Mouse (Mus musculus) ES-E14 (cell line): ENCODE results near the gene Dtnb. TPM values are rescaled to one million over a fixed set of nuclear protein-coding genes. Genes with fewer than 3 reads are reported as not detected.
A peak's percentile ranks its signal among the peaks of the same experiment; 100 is the strongest.

Source experiments
- DNase-seq: peaks from one replicate; pipeline ENCODE4 v3.0.0-alpha.2; 2013; ENCODE audit warnings: low read depth, low spot score
- H3K27ac ChIP-seq: 2 replicates; pipeline ENCODE4 v1.5.1; 2012; ENCODE audit warnings: low read depth, mild to moderate bottlenecking, low read length, moderate library complexity, mixed read lengths; ENCODE audit not compliant: poor library complexity, insufficient read depth, severe bottlenecking
- H3K36me3 ChIP-seq: 2 replicates; pipeline ENCODE4 v1.6.1; 2012; ENCODE audit warnings: mild to moderate bottlenecking, low read length, moderate library complexity, mixed read lengths; ENCODE audit not compliant: control insufficient read depth, poor library complexity, insufficient read depth, severe bottlenecking
- H3K4me1 ChIP-seq, 2 experiments: fragments of 150-350 bp in 1 of 2; sonication (generic) in 1 of 2; 2 replicates each; pipeline ENCODE4 v1.6.1; 2012; ENCODE audit warnings: low read length in 2 of 2, mild to moderate bottlenecking in 1 of 2, mixed read lengths in 1 of 2; ENCODE audit not compliant: control insufficient read depth in 2 of 2, insufficient read depth in 2 of 2, poor library complexity in 1 of 2
- H3K4me3 ChIP-seq, 2 experiments: fragments of 150-350 bp in 1 of 2; sonication (generic) in 1 of 2; 2 replicates each; pipeline ENCODE4 v1.5.1; 2012; ENCODE audit warnings: low read length in 2 of 2, low read depth in 1 of 2, mild to moderate bottlenecking in 1 of 2, mixed read lengths in 1 of 2; ENCODE audit not compliant: insufficient read depth in 1 of 2, poor library complexity in 1 of 2, severe bottlenecking in 1 of 2
- H3K9ac ChIP-seq: 2 replicates; pipeline ENCODE4 v1.6.1; 2012; ENCODE audit warnings: low read depth, mild to moderate bottlenecking, low read length, mixed read lengths; ENCODE audit not compliant: poor library complexity, insufficient read depth, severe bottlenecking
- H3K9me3 ChIP-seq: fragments of 150-350 bp; sonication (generic); 2 replicates; pipeline ENCODE4 v1.6.1; 2012; ENCODE audit warnings: low read depth, mild to moderate bottlenecking, low read length; ENCODE audit not compliant: control insufficient read depth, insufficient read depth
- CHD2 ChIP-seq: IDR thresholded peaks from 2 replicates; pipeline ENCODE4 v1.6.1; 2014; ENCODE audit warnings: mild to moderate bottlenecking, low read depth, low read length, inconsistent platforms
- HCFC1 ChIP-seq: IDR thresholded peaks from 2 replicates; pipeline ENCODE4 v1.6.1; 2012; ENCODE audit warnings: low read length, inconsistent platforms, borderline replicate concordance; ENCODE audit not compliant: insufficient read depth
- MAFK ChIP-seq: IDR thresholded peaks from 2 replicates; pipeline ENCODE4 v1.6.1; 2014; ENCODE audit warnings: mild to moderate bottlenecking, low read depth, low read length, inconsistent platforms; ENCODE audit not compliant: insufficient read depth
- ZC3H11A ChIP-seq: IDR thresholded peaks from 2 replicates; pipeline ENCODE4 v1.6.1; 2012; ENCODE audit warnings: low read depth, mild to moderate bottlenecking, inconsistent platforms, low read length, borderline replicate concordance
- ZNF384 ChIP-seq: IDR thresholded peaks from 2 replicates; pipeline ENCODE4 v1.6.1; 2012; ENCODE audit warnings: low read depth, low read length, inconsistent platforms
- in situ Hi-C, 2 experiments: fragments of 600-800 bp; cut with MboI; formaldehyde crosslinking; loops; one replicate each; pipeline ENCODE4 v1.15.1; 2025; ENCODE audit warnings: low sequenced_read_pairs in 2 of 2, inconsistent platforms in 1 of 2; ENCODE audit not compliant: unreplicated experiment in 2 of 2
- total RNA-seq: library from RNA; depleted of rRNA; stranded (reverse); fragments of 300-350 nt; gene quantifications from 2 replicates; pipeline ENCODE4 v1.2.3, GENCODE M21; 2012

Dtnb gene
- total RNA-seq, 1 experiment = 31.2 TPM

DNA sequence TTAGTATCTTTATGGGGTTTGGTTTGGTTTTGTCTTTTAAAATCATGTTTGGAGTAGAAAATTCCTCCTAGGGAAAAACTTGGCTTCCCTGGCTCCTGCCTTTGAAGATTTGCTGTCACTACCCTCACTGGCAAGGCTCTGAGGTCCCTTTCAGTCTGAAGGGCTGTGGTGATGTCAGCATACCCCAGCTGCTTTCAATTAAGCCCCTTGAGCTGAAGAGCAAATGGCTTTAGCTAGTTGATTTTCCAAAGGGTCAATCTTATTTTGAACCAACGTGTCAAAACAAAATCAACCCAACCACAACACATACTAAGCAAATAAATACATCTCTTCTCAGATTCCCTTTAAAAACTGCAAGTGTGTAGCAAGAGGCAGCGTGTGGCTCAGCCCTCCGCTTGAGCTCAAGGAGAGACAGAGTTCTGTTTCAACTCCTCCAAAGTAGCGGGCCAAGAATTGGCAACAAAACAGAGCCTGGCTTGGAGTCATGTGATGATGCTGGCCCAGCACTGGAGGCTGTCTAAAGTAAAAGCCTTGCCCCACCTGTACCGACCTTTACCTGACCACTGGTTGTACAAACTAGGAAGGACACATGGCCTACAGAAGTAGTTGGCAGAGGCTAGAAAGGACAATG, 216.4 kb downstream of the Dtnb start:
- in situ Hi-C loops = no loop called here
- no peak for DNase-seq
- peaks cover 0 to 14% of the 10 kb centered on the region in 2 experiments; a peak in 1 of 4 replicates for H3K4me1 ChIP-seq
- H3K9ac ChIP-seq = no peak overlapping the region
- H3K9me3 ChIP-seq = no peaks in the 10 kb centered on the region
- no peak overlapping the region for H3K27ac ChIP-seq
- H3K36me3 ChIP-seq = no peaks in the 10 kb centered on the region
- TF ChIP-seq ZC3H11A (no peak), ZNF384 (no peak), CHD2 (no peak), MAFK (no peak), HCFC1 (no peak)
- H3K4me3 ChIP-seq = no peak overlapping the region

DNA sequence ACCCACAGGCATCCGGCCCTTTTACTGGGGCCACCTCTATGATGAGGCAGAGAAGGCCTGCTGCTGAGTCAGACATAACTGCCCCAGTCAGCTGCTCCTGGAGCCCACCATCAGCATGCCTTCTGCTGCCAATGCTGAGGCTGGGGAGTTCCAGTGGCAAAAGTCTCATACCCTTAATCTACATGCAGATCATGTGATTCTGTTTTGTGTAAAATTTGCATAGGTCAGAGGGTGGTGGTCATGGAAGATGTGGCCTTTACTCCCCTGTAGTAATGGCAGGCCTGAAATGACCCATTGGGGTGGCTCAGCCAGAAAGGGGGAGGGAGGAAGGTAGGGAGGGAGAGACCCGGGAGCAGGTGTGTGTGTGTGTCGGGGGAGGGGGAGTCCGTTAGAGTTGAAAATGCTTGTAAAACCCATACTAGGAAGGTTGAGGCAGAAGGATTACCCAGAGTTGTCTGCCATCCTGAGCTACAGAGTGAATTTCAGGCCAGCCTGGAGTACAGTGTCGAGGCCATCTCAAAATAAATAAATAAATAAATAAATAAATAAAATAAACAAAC, 217.5 kb downstream of the Dtnb start:
- no peaks in the 10 kb centered on the region for H3K9me3 ChIP-seq
- H3K27ac ChIP-seq = no peak overlapping the region
- TF ChIP-seq CHD2 (no peak), ZNF384 (no peak), ZC3H11A (no peak)
- no peak for DNase-seq
- no peaks in the 10 kb centered on the region for H3K36me3 ChIP-seq
- no peak overlapping the region for H3K4me3 ChIP-seq
- H3K9ac ChIP-seq = no peak overlapping the region
- H3K4me1 ChIP-seq = peaks cover 0 to 14% of the 10 kb centered on the region in 2 experiments; a peak in 1 of 4 replicates
- in situ Hi-C loops = no loop called here

DNA sequence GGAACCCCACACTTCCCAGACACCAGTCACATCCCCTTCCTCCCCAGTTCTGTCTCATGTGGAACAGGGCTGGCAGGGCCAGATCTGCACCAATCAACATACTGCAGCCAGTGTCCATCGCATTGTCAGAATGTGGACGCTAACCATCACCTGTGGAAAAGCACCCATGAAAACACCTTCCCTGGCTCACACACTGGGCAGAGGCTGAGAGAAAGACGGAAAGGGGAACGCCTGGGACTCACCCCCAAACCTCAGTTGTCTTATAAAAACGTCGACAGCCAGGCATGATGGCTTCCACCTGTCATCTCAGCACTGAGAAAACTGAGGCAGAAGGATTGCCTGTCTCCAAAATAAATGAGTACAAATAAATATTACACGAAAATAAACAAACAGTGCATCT, 219.1 kb downstream of the Dtnb start:
- H3K4me1 ChIP-seq = peaks cover 0 to 20% of the 10 kb centered on the region in 2 experiments; a peak in 2 of 4 replicates

GRCm38 (mm10) chr12:3791732-3792131, 219.6 kb downstream of the Dtnb start:
- H3K9ac ChIP-seq = peak overlapping the region; percentile 49; the same call in 1 of the 2 replicates
- TF ChIP-seq ZNF384 = peak; percentile 41; the same call in 1 of the 2 replicates
- no peak for TF ChIP-seq CHD2
- 0 out of 2 replicates have a peak, but pooled peaks have one; percentile 1 for TF ChIP-seq ZC3H11A
- H3K9me3 ChIP-seq = no peaks in the 10 kb centered on the region
- H3K36me3 ChIP-seq = no peaks in the 10 kb centered on the region
- H3K4me3 ChIP-seq = peak overlapping the region in 1 of 2 experiments; percentile 48; a peak in 2 of 4 replicates
- H3K4me1 ChIP-seq = peaks cover 0 to 20% of the 10 kb centered on the region in 2 experiments; a peak in 2 of 4 replicates
- no peak overlapping the region for H3K27ac ChIP-seq
- in situ Hi-C loops = no loop called here
- peak; percentile 91 for DNase-seq

More for the DNA sequence above, 219.1 kb downstream of the Dtnb start:
- peak overlapping the region in 1 of 2 experiments; percentile 48; a peak in 2 of 4 replicates for H3K4me3 ChIP-seq
- no peak overlapping the region for H3K27ac ChIP-seq
- H3K36me3 ChIP-seq = no peaks in the 10 kb centered on the region
- in situ Hi-C loops = no loop called here
- no peak for DNase-seq
- H3K9ac ChIP-seq = no peak overlapping the region
- no peaks in the 10 kb centered on the region for H3K9me3 ChIP-seq
- TF ChIP-seq ZNF384 (no peak), CHD2 (no peak), ZC3H11A (no peak), MAFK (no peak), HCFC1 (no peak)
